Mouse (Mus musculus): ENCODE measurements around the gene Tmem182.

DNA sequence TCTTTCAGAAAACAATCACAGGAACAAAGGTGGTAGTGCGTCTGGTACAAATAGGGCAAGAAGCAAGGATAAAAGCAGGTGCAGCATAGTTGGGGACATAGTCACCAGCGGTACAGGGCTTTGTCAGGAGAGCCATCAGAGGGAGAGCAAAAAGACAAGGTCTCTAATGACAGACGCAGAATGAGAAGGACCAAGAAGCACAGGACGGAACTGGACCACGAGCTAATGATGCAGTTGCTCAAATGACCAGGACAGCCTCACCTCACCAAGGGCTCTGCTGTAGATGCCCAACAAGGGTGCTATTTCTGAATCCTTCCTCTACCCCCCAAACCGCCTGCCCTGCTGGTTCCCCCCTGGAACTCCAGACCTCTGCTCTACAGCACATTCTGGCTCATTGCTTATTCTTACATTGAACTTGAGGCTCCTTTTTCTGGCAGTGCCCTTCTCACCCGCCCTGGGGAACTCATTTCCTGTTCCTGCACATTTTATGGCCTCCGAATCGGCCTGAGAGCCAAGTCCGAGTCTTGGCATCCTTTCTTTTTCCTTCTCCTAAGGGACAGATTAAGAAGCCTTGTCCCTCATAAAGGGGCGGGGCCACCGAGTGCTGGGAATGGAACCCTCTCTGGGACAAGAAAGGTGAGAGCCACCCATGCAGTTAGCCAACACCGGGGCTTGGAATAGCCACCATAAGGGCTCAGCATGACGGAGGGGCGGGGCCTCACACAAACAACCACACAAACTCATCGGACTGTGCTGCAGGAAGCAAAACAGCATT, 9.9 kb downstream of the Tmem182 start:
- TF ChIP-seq CTCF (IDR thresholded peaks at IDR 0.05; ENCODE audit: low read depth, low read length) = no peak
- no peak for TF ChIP-seq GATA1 (IDR thresholded peaks at IDR 0.05; ENCODE audit: borderline replicate concordance, low read length)
